Mouse (Mus musculus): ENCODE results near the gene Gm43552. TPM values are rescaled to one million over a fixed set of nuclear protein-coding genes. Genes with fewer than 3 reads are reported as not detected.
A peak's percentile ranks its signal among the peaks of the same experiment; 100 is the strongest.
"Not testable (repeated sequence)": the region's sequence is repeated elsewhere in the genome, so short reads cannot be mapped to it uniquely, and the experiment has no call there.

Gm43552 gene
- 1.9 TPM in 1 of 2 replicates, not detected in the other for polyA plus RNA-seq (2015; fragmentation: Nextera tagmentation; extraction: Ambion mirVana)

- Histone ChIP-seq H3K36me3 (peaks cover 11% of the 10 kb centered on the region; the same call in 1 of the 2 replicates), H3K27ac (replicated peaks) (peak within 1 kb of the TSS; percentile 99), H3K4me3 (peak within 1 kb of the TSS; percentile 95), H3K9ac (peak within 1 kb of the TSS; percentile 99), H3K27me3 (replicated peaks) (no peaks in the 10 kb centered on the region), H3K9me3 (no peaks in the 10 kb centered on the region), H3K4me2 (peak within 1 kb of the TSS; percentile 95), H3K4me1 (peaks cover 46% of the 10 kb centered on the region)
- WGBS, result under 1% methylated on average over 69 of the region's 69 CpGs
- peak; percentile 98 for ATAC-seq (ENCODE audit: extremely low read depth, insufficient number of reproducible peaks, low FRiP score, low TSS enrichment)
Observed at GRCm38 (mm10) chr5:65492716-65493531, at the start of gene Gm43552. Gene Gm43552, minus strand, starts transcription at chr5:65492833.

- H3K4me3 ChIP-seq, result no peak overlapping the region
- WGBS, result 92% methylated on average over 3 of the region's 3 CpGs
- ATAC-seq (ENCODE audit: extremely low read depth, insufficient number of reproducible peaks, low FRiP score, low TSS enrichment), result no peak
Observed at GRCm38 (mm10) chr5:65541889-65542288, 49.3 kb upstream of the Gm43552 start.

GRCm38 (mm10) chr5:65539786-65540185, 47.2 kb upstream of the Gm43552 start:
- no peak overlapping the region for H3K9ac ChIP-seq
- H3K4me1 ChIP-seq, result peaks cover 28% of the 10 kb centered on the region
- H3K9me3 ChIP-seq, result no peaks in the 10 kb centered on the region
- H3K36me3 ChIP-seq, result 0 out of 2 replicates have a peak, but pooled peaks cover 2% of the 10 kb centered on the region
- no peak for ATAC-seq (ENCODE audit: extremely low read depth, insufficient number of reproducible peaks, low FRiP score, low TSS enrichment)
- no peaks in the 10 kb centered on the region for H3K27me3 ChIP-seq (replicated peaks)
- 88% methylated on average over 3 of the region's 3 CpGs for WGBS
- no peak overlapping the region for H3K4me3 ChIP-seq
- peak overlapping the region; percentile 73; the same call in 1 of the 2 replicates for H3K4me2 ChIP-seq
- H3K27ac ChIP-seq (replicated peaks), result no peak overlapping the region

More at GRCm38 (mm10) chr5:65541889-65542288, 49.3 kb upstream of the Gm43552 start:
- no peaks in the 10 kb centered on the region for H3K27me3 ChIP-seq (replicated peaks)
- no peak overlapping the region for H3K27ac ChIP-seq (replicated peaks)
- no peak overlapping the region for H3K4me2 ChIP-seq
- H3K4me1 ChIP-seq, result peaks cover 20% of the 10 kb centered on the region
- H3K36me3 ChIP-seq, result peaks cover 9% of the 10 kb centered on the region
- H3K9me3 ChIP-seq, result no peaks in the 10 kb centered on the region
- H3K9ac ChIP-seq, result no peak overlapping the region

DNA sequence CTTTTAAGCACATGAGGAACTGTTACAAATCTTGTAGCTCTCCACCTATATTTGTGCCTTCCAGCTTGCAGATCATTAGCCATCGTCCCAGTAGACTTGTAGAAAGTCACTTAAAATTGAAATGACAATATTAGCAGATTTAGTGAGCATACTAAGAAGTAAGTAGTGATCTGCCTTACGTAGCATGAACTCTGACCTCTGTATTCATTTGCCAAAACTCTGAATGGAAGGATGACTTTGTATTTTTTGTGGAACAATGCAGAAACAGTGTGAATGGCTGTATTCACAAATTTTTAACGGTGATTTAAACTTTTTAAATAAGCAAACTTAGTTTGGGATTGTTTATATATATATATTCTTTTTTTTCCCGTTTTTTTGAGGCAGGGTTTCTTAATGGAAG, 46.2 kb upstream of the Gm43552 start:
- Histone ChIP-seq H3K27me3 (replicated peaks) (no peaks in the 10 kb centered on the region), H3K9me3 (no peaks in the 10 kb centered on the region), H3K4me3 (peak overlapping the region; percentile 41), H3K27ac (replicated peaks) (no peak overlapping the region), H3K4me1 (peaks cover 28% of the 10 kb centered on the region), H3K4me2 (peak overlapping the region; percentile 73), H3K9ac (peak overlapping the region; percentile 50), H3K36me3 (0 out of 2 replicates have a peak, but pooled peaks cover 2% of the 10 kb centered on the region)
- 47% methylated on average over 4 of the region's 4 CpGs for WGBS
- no peak for ATAC-seq (ENCODE audit: extremely low read depth, insufficient number of reproducible peaks, low FRiP score, low TSS enrichment)

GRCm38 (mm10) chr5:65538121-65538520, 45.5 kb upstream of the Gm43552 start:
- ATAC-seq (ENCODE audit: extremely low read depth, insufficient number of reproducible peaks, low FRiP score, low TSS enrichment), result no peak
- H3K4me1 ChIP-seq, result peaks cover 28% of the 10 kb centered on the region
- H3K36me3 ChIP-seq, result no peaks in the 10 kb centered on the region
- WGBS, result 0% methylated on average over 4 of the region's 4 CpGs
- H3K27ac ChIP-seq (replicated peaks), result peak overlapping the region; percentile 100
- no peaks in the 10 kb centered on the region for H3K27me3 ChIP-seq (replicated peaks)
- peak overlapping the region; percentile 96 for H3K4me3 ChIP-seq
- H3K4me2 ChIP-seq, result peak overlapping the region; percentile 73
- H3K9ac ChIP-seq, result peak overlapping the region; percentile 99
- H3K9me3 ChIP-seq, result no peaks in the 10 kb centered on the region

GRCm38 (mm10) chr5:65537420-65538071, 44.9 kb upstream of the Gm43552 start:
- Histone ChIP-seq H3K4me3 (peak overlapping the region; percentile 96), H3K9me3 (no peaks in the 10 kb centered on the region), H3K4me2 (peak overlapping the region; percentile 73), H3K27me3 (replicated peaks) (no peaks in the 10 kb centered on the region), H3K36me3 (no peaks in the 10 kb centered on the region), H3K9ac (peak overlapping the region; percentile 99), H3K27ac (replicated peaks) (peak overlapping the region; percentile 100), H3K4me1 (peaks cover 25% of the 10 kb centered on the region)
- peak; percentile 77 for ATAC-seq (ENCODE audit: extremely low read depth, insufficient number of reproducible peaks, low FRiP score, low TSS enrichment)
- WGBS, result under 1% methylated on average over 55 of the region's 59 CpGs

DNA sequence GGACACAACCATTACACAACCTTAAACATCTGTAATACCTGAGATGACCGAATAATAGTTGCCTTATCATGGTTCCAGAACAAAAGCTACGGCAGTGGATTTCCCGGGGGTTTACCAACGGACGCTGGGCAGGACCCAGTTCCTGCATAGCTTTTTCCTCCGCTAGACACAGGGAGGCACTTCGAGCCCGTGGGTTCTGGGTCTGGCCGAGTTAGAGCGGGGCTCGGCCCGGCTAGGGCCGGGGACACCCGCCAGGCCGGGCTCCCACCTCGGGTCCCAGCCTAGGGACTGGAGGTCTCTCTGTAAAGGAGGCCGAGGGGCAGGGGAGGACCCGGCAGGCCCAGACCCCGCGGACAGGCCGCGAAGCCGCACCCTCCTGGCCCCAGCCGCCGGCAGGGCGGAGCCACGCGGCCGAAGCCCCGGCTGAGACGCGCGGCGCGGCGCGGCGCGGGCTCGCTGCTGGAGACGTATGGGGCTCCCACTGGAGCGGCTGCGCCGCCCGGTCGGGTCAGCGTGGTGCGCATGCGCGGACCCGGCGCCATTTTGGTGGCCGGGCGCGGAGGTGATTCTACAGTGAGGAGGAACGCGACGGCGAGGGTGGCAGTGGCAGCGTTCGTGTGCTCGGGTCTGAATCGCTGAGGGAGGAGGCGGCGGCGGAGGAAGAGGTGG, 44.3 kb upstream of the Gm43552 start, which contains the start of the genes Smim14 and Ube2k:
Smim14 (minus strand) TSS at position 434 of the 669 bp plus-strand sequence.
Ube2k (plus strand) TSS at position 483 of the 669 bp plus-strand sequence.
- no peaks in the 10 kb centered on the region for H3K36me3 ChIP-seq
- H3K4me1 ChIP-seq, result peaks cover 20% of the 10 kb centered on the region
- peak within 1 kb of the TSS; percentile 99 for H3K9ac ChIP-seq
- H3K4me3 ChIP-seq, result peak within 1 kb of the TSS; percentile 96
- H3K9me3 ChIP-seq, result no peaks in the 10 kb centered on the region
- ATAC-seq (ENCODE audit: extremely low read depth, insufficient number of reproducible peaks, low FRiP score, low TSS enrichment), result peak; percentile 96
- WGBS, result under 1% methylated on average over 66 of the region's 66 CpGs
- H3K4me2 ChIP-seq, result peak within 1 kb of the TSS; percentile 73
- no peaks in the 10 kb centered on the region for H3K27me3 ChIP-seq (replicated peaks)
- H3K27ac ChIP-seq (replicated peaks), result peak within 1 kb of the TSS; percentile 100

DNA sequence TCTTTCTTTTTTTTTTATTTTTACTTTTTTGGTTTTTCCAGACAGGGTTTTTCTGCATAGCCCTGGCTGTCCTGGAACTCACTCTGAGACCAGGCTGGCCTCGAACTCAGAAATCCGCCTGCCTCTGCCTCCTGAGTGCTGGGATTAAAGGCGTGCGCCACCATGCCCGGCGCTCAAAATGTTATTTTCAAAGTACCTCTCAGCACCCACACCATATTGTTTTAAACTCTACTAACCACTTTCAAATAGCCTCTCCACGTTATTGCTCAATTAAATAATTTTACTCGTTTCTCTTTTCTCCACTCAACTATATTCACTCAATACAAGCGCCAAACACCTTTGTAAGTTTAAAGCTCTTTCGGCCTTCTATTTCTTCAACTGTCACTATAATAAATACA, 43.4 kb upstream of the Gm43552 start:
- 75% methylated on average over 10 of the region's 10 CpGs for WGBS
- not testable (repeated sequence) for H3K27me3 ChIP-seq (replicated peaks); H3K9me3 ChIP-seq; ATAC-seq (ENCODE audit: extremely low read depth, insufficient number of reproducible peaks, low FRiP score, low TSS enrichment); H3K36me3 ChIP-seq
- H3K4me3 ChIP-seq, result peak overlapping the region; percentile 96
- H3K9ac ChIP-seq, result peak overlapping the region; percentile 99
- peaks cover 20% of the 10 kb centered on the region for H3K4me1 ChIP-seq
- peak overlapping the region; percentile 73 for H3K4me2 ChIP-seq
- H3K27ac ChIP-seq (replicated peaks), result peak overlapping the region; percentile 100

DNA sequence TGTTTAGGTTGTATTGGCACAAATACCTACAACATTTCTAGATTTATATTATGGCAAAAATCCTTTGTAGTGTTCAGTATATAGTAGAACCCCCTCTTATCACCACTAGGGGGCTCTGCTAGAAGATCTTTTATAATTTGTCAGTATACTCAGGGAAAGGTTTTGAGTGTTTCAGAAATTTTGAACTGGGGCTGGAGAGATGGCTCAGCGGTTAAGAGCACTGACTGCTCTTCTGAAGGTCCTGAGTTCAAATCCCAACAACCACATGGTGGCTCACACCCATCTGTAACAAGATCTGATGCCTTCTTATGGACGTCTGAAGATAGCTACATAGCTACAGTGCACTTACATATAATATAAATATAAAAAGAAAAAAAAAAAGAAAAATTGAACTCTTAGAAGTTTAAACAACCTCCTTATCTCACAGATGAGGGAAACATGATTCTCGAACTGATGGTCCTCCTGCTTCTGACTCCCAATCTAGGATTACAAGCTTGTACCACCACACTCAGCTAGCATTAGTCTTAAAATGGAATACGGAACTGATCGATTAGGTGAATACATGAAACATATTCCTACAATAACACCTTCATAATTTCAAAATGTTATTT, 42.9 kb upstream of the Gm43552 start:
- Histone ChIP-seq H3K9me3 (no peaks in the 10 kb centered on the region), H3K4me1 (peaks cover 20% of the 10 kb centered on the region), H3K9ac (no peak overlapping the region), H3K4me3 (peak overlapping the region; percentile 96; the same call in 1 of the 2 replicates), H3K4me2 (peak overlapping the region; percentile 73; the same call in 1 of the 2 replicates), H3K36me3 (no peaks in the 10 kb centered on the region), H3K27me3 (replicated peaks) (no peaks in the 10 kb centered on the region), H3K27ac (replicated peaks) (no peak overlapping the region)
- WGBS, result 73% methylated on average over 5 of the region's 5 CpGs
- no peak for ATAC-seq (ENCODE audit: extremely low read depth, insufficient number of reproducible peaks, low FRiP score, low TSS enrichment)

GRCm38 (mm10) chr5:65534496-65534895, 41.9 kb upstream of the Gm43552 start:
- WGBS, result 68% methylated on average over 4 of the region's 4 CpGs

More at GRCm38 (mm10) chr5:65534496-65534895, 41.9 kb upstream of the Gm43552 start:
- ATAC-seq (ENCODE audit: extremely low read depth, insufficient number of reproducible peaks, low FRiP score, low TSS enrichment), result no peak
- no peak overlapping the region for H3K4me2 ChIP-seq
- no peak overlapping the region for H3K27ac ChIP-seq (replicated peaks)
- no peaks in the 10 kb centered on the region for H3K9me3 ChIP-seq
- no peaks in the 10 kb centered on the region for H3K27me3 ChIP-seq (replicated peaks)
- peaks cover 18% of the 10 kb centered on the region for H3K4me1 ChIP-seq
- no peaks in the 10 kb centered on the region for H3K36me3 ChIP-seq
- no peak overlapping the region for H3K9ac ChIP-seq
- no peak overlapping the region for H3K4me3 ChIP-seq
